Mouse (Mus musculus): ENCODE results near the gene Cisd1.

The Cisd1 gene

GRCm38 (mm10) chr10:71284131-71284510 is 60.6 kb downstream of the Cisd1 start:
- in situ Hi-C loops (cut with MboI, MseI): loop anchor here in 1 of 2 experiments (5.0 kb wide), 1 partner anchor 42 kb away; no protein-coding TSS in a partner anchor
